Mouse (Mus musculus): ENCODE measurements around the gene Gm10271. TPM values are rescaled to one million over a fixed set of nuclear protein-coding genes. Genes with fewer than 3 reads are reported as not detected.

Gm10271 gene
- polyA plus RNA-seq, 1 experiment from 2014 or later: not detected

DNA sequence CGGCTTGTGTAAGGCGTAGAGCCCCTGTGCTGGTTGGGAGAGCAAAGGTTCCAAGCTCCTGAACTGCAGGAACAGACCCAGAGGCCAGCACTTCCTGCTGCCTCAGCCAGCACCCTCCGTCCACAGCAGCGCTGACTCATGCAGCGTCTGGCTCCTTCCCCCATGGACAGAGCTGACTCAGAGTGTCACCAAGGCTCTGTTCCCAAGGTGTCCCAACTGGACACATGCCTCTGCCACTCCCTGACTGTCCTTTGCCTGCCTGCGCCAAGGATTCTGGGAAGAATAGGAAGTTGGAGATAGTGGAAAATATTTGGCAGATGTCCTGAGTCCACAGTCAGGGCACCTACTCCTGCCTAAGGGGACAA, 23.8 kb upstream of the Gm10271 start:
- 49% methylated on average over 6 of the region's 6 CpGs for WGBS
- H3K27ac ChIP-seq: no peak overlapping the region

GRCm38 (mm10) chr10:116995584-116996235, 23.3 kb upstream of the Gm10271 start:
- no peak for ATAC-seq (ENCODE audit: insufficient read depth, low FRiP score, low read depth)

More for the DNA sequence above, 23.8 kb upstream of the Gm10271 start:
- Histone ChIP-seq H3K36me3 (no peaks in the 10 kb centered on the region), H3K4me1 (0 out of 2 replicates have a peak, but pooled peaks cover 5% of the 10 kb centered on the region), H3K4me2 (no peak overlapping the region), H3K27me3 (replicated peaks) (no peaks in the 10 kb centered on the region), H3K9ac (no peak overlapping the region), H3K9me3 (no peaks in the 10 kb centered on the region), H3K4me3 (replicated peaks) (no peak overlapping the region)
- peak; percentile 83 for ATAC-seq (ENCODE audit: insufficient read depth, low FRiP score, low read depth)

DNA sequence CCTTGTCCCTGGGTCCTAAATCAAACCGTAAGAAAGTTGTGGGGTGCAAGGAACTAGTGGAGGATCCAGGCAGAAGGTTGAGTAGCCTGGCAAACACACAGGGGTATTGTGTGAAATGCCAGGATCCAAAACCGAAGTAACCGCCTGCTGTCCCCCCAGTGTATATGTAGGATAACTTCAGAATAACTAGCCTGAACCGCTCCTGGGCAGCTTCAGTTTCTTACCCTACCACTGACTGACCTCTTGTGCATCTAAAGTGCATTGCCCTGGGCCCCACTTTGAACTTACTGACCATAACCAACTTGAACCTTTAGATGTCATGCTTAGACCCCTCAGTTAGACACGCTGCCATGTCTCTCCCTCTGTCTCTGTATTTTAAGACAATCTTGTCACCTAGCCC, 22.8 kb upstream of the Gm10271 start:
- no peaks in the 10 kb centered on the region for H3K9me3 ChIP-seq
- no peak for ATAC-seq (ENCODE audit: insufficient read depth, low FRiP score, low read depth)

More at GRCm38 (mm10) chr10:116995584-116996235, 23.3 kb upstream of the Gm10271 start:
- Histone ChIP-seq H3K4me2 (no peak overlapping the region), H3K4me3 (replicated peaks) (no peak overlapping the region), H3K9ac (no peak overlapping the region), H3K4me1 (0 out of 2 replicates have a peak, but pooled peaks cover 5% of the 10 kb centered on the region), H3K27ac (no peak overlapping the region), H3K9me3 (no peaks in the 10 kb centered on the region), H3K27me3 (replicated peaks) (no peaks in the 10 kb centered on the region), H3K36me3 (no peaks in the 10 kb centered on the region)
- WGBS: 60% methylated on average over 6 of the region's 6 CpGs

DNA sequence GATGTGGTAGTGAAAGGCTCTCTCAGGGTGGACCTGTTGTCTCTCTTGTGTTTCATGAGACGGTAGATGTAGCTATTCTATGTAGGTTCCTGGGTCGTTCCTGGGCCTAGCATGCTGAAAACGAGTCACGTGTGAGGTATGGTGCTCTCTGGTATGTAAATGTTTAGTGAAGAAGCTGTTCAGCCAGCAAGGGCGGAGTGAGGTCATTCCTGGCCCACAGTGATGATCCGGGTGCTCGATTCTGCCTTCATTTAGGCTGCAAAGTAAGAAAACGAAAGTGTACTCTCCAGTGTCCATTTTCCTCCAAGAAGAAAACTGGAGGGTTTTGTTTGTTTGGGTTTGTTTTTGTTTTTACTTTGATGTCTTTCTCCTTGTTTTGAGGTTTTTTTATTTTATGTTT, 21.6 kb upstream of the Gm10271 start:
- Histone ChIP-seq H3K4me2 (no peak overlapping the region), H3K9me3 (no peaks in the 10 kb centered on the region), H3K36me3 (no peaks in the 10 kb centered on the region), H3K27me3 (replicated peaks) (no peaks in the 10 kb centered on the region), H3K27ac (no peak overlapping the region), H3K4me3 (replicated peaks) (no peak overlapping the region), H3K4me1 (0 out of 2 replicates have a peak, but pooled peaks cover 5% of the 10 kb centered on the region), H3K9ac (no peak overlapping the region)
- no peak for ATAC-seq (ENCODE audit: insufficient read depth, low FRiP score, low read depth)
- 61% methylated on average over 8 of the region's 8 CpGs for WGBS

More for the DNA sequence above, 22.8 kb upstream of the Gm10271 start:
- H3K27ac ChIP-seq: no peak overlapping the region
- WGBS: 72% methylated on average over 5 of the region's 5 CpGs
- H3K27me3 ChIP-seq (replicated peaks): no peaks in the 10 kb centered on the region
- no peak overlapping the region for H3K9ac ChIP-seq
- no peak overlapping the region for H3K4me2 ChIP-seq
- H3K4me3 ChIP-seq (replicated peaks): no peak overlapping the region
- no peaks in the 10 kb centered on the region for H3K36me3 ChIP-seq
- H3K4me1 ChIP-seq: 0 out of 2 replicates have a peak, but pooled peaks cover 5% of the 10 kb centered on the region

GRCm38 (mm10) chr10:116986264-116987082, 14.1 kb upstream of the Gm10271 start, which contains the start of gene Best3:
Best3 (plus strand) TSS chr10:116986314.
- H3K4me3 ChIP-seq (replicated peaks): no peak within 1 kb of the TSS
- H3K4me2 ChIP-seq: no peak within 1 kb of the TSS
- 40% methylated on average over 21 of the region's 21 CpGs for WGBS
- H3K4me1 ChIP-seq: 0 out of 2 replicates have a peak, but pooled peaks cover 4% of the 10 kb centered on the region
- H3K27ac ChIP-seq: no peak within 1 kb of the TSS
- H3K27me3 ChIP-seq (replicated peaks): no peaks in the 10 kb centered on the region
- no peaks in the 10 kb centered on the region for H3K36me3 ChIP-seq
- H3K9me3 ChIP-seq: no peaks in the 10 kb centered on the region
- H3K9ac ChIP-seq: no peak within 1 kb of the TSS
- ATAC-seq (ENCODE audit: insufficient read depth, low FRiP score, low read depth): no peak

- no peaks in the 10 kb centered on the region for H3K9me3 ChIP-seq
- WGBS: 58% methylated on average over 12 of the region's 12 CpGs
- H3K27me3 ChIP-seq (replicated peaks): no peaks in the 10 kb centered on the region
- 0 out of 2 replicates have a peak, but pooled peaks cover 4% of the 10 kb centered on the region for H3K4me1 ChIP-seq
- ATAC-seq (ENCODE audit: insufficient read depth, low FRiP score, low read depth): no peak
- H3K4me3 ChIP-seq (replicated peaks): no peak overlapping the region
- no peaks in the 10 kb centered on the region for H3K36me3 ChIP-seq
- no peak overlapping the region for H3K27ac ChIP-seq
- no peak overlapping the region for H3K4me2 ChIP-seq
- H3K9ac ChIP-seq: no peak overlapping the region
Observed at GRCm38 (mm10) chr10:116984836-116985235, 12.4 kb upstream of the Gm10271 start.

- Histone ChIP-seq H3K27me3 (replicated peaks) (no peaks in the 10 kb centered on the region), H3K27ac (no peak overlapping the region), H3K4me2 (no peak overlapping the region), H3K9me3 (no peaks in the 10 kb centered on the region), H3K36me3 (no peaks in the 10 kb centered on the region), H3K4me1 (0 out of 2 replicates have a peak, but pooled peaks cover 4% of the 10 kb centered on the region), H3K4me3 (replicated peaks) (no peak overlapping the region), H3K9ac (no peak overlapping the region)
- 69% methylated on average over 4 of the region's 4 CpGs for WGBS
- ATAC-seq (ENCODE audit: insufficient read depth, low FRiP score, low read depth): no peak
Observed at GRCm38 (mm10) chr10:116982526-116982925, 10.1 kb upstream of the Gm10271 start.

GRCm38 (mm10) chr10:116980888-116981287, 8.5 kb upstream of the Gm10271 start:
- ATAC-seq (ENCODE audit: insufficient read depth, low FRiP score, low read depth): no peak
- 73% methylated on average over 3 of the region's 3 CpGs for WGBS
- Histone ChIP-seq H3K4me1 (no peaks in the 10 kb centered on the region), H3K27me3 (replicated peaks) (no peaks in the 10 kb centered on the region), H3K36me3 (no peaks in the 10 kb centered on the region), H3K27ac (no peak overlapping the region), H3K9ac (no peak overlapping the region), H3K4me2 (no peak overlapping the region), H3K9me3 (no peaks in the 10 kb centered on the region), H3K4me3 (replicated peaks) (no peak overlapping the region)

DNA sequence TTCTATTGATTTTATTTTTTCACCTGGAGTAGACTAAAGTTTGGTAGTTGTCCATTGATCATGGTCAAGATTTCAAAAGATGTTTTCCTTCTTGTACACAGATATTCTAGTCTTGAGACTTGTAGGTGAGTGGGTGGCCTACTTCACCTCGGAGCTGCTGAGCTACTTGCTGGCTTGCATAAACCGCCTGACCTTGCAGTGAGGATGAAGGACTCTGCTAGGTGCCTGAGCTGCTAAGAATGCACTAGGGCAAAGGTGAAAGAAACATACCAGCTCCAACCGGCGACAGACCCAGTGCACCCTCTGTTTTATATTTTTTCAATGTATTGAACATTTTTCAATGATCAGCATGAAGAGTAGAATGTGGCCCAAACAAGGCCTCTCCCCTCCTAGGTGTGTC, 7.9 kb upstream of the Gm10271 start:
- no peak overlapping the region for H3K27ac ChIP-seq
- WGBS: 66% methylated on average over 4 of the region's 4 CpGs
- no peak for ATAC-seq (ENCODE audit: insufficient read depth, low FRiP score, low read depth)
- no peaks in the 10 kb centered on the region for H3K27me3 ChIP-seq (replicated peaks)
- H3K4me3 ChIP-seq (replicated peaks): no peak overlapping the region
- H3K4me1 ChIP-seq: no peaks in the 10 kb centered on the region
- no peaks in the 10 kb centered on the region for H3K9me3 ChIP-seq
- no peak overlapping the region for H3K4me2 ChIP-seq
- no peak overlapping the region for H3K9ac ChIP-seq
- no peaks in the 10 kb centered on the region for H3K36me3 ChIP-seq

DNA sequence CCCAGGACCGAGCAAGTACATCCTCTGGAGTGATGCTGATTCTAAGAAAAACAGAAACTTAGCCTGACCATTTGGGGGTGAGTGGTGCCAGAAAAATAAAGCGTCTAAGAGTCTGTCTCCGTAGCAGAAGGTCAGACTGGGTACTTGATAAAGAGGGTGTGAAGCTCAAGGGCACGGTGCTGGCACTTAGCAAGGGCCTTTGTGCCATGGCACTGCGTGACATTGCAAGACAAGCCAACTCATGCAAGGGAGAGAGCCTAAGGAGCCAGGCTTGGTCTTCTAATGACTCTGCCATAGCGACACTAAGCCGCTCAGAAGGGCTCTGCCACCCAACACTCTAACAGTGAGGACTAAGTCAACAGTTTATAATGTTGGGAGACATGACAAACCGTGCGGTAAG, 6.4 kb upstream of the Gm10271 start:
- no peak overlapping the region for H3K27ac ChIP-seq
- 86% methylated on average over 9 of the region's 9 CpGs for WGBS
- ATAC-seq (ENCODE audit: insufficient read depth, low FRiP score, low read depth): no peak

GRCm38 (mm10) chr10:116977858-116978257, 5.4 kb upstream of the Gm10271 start:
- 83% methylated on average over 2 of the region's 2 CpGs for WGBS
- Histone ChIP-seq H3K27me3 (replicated peaks) (no peaks in the 10 kb centered on the region), H3K9ac (no peak overlapping the region), H3K27ac (no peak overlapping the region), H3K4me1 (no peaks in the 10 kb centered on the region), H3K9me3 (no peaks in the 10 kb centered on the region), H3K36me3 (no peaks in the 10 kb centered on the region), H3K4me3 (replicated peaks) (no peak overlapping the region), H3K4me2 (no peak overlapping the region)
- no peak for ATAC-seq (ENCODE audit: insufficient read depth, low FRiP score, low read depth)

More for the DNA sequence above, 6.4 kb upstream of the Gm10271 start:
- Histone ChIP-seq H3K36me3 (no peaks in the 10 kb centered on the region), H3K27me3 (replicated peaks) (no peaks in the 10 kb centered on the region), H3K9me3 (no peaks in the 10 kb centered on the region), H3K4me2 (no peak overlapping the region), H3K4me1 (no peaks in the 10 kb centered on the region), H3K9ac (no peak overlapping the region), H3K4me3 (replicated peaks) (no peak overlapping the region)

- no peaks in the 10 kb centered on the region for H3K4me1 ChIP-seq
- WGBS: 40% methylated on average over 4 of the region's 4 CpGs
- H3K36me3 ChIP-seq: no peaks in the 10 kb centered on the region
- H3K27ac ChIP-seq: no peak overlapping the region
- H3K9me3 ChIP-seq: no peaks in the 10 kb centered on the region
- H3K9ac ChIP-seq: no peak overlapping the region
- no peaks in the 10 kb centered on the region for H3K27me3 ChIP-seq (replicated peaks)
- no peak for ATAC-seq (ENCODE audit: insufficient read depth, low FRiP score, low read depth)
- H3K4me2 ChIP-seq: no peak overlapping the region
- H3K4me3 ChIP-seq (replicated peaks): no peak overlapping the region
Observed at GRCm38 (mm10) chr10:116977455-116977854, 5.0 kb upstream of the Gm10271 start.
